Mouse (Mus musculus) T-helper 17 cell (primary cell): Measurements from ENCODE around the gene Gm38394.

Source experiments
- in situ Hi-C, 2 experiments: fragments of 300-600 bp; cut with MboI, MseI; formaldehyde crosslinking; loops; 1 replicate in 1 of 2; 2 replicates in 1 of 2; pipeline ENCODE4 v1.15.1; 2025; ENCODE audit warnings: high pct_unique_total_duplicates in 2 of 2

Gm38394 gene

GRCm38 (mm10) chr1:133596298-133597007 lies 64.7 kb downstream of the Gm38394 start:
- in situ Hi-C loops: loop anchor here in 1 of 2 experiments (10.0 kb wide), 1 partner anchor 1312 kb away; no protein-coding TSS in a partner anchor

GRCm38 (mm10) chr1:133585995-133586537 lies 75.1 kb downstream of the Gm38394 start:
- in situ Hi-C loops: loop anchor here in 1 of 2 experiments (10.0 kb wide), 1 partner anchor 331 kb away; no protein-coding TSS in a partner anchor

GRCm38 (mm10) chr1:133571293-133571692 lies 89.8 kb downstream of the Gm38394 start:
- in situ Hi-C loops: loop anchor here in 1 of 2 experiments (25.0 kb wide), 1 partner anchor 1491 kb away; no protein-coding TSS in a partner anchor
